Mouse (Mus musculus): Measurements from ENCODE around the gene Oxt.

- TF ChIP-seq CTCF (IDR thresholded peaks at IDR 0.05; ENCODE audit: low read depth, low read length) (no peak), EP300 (IDR thresholded peaks at IDR 0.05; ENCODE audit: insufficient read depth, low read depth, low read length) (no peak), POLR2A (IDR thresholded peaks at IDR 0.05; ENCODE audit: insufficient read depth, low read length) (no peak)
Measured at GRCm38 (mm10) chr2:130536890-130537289, 39.1 kb upstream of the Oxt start.
